Mouse (Mus musculus) bone marrow, adult 2 months (tissue): Measurements from ENCODE around the gene Wdr45b.

Experiments used
- CTCF ChIP-seq: fragments of 200-500 bp; IDR thresholded peaks from 2 replicates; pipeline ENCODE4 v1.5.1; 2011; ENCODE audit warnings: low read length, control low read depth; ENCODE audit not compliant: control insufficient read depth, insufficient read depth
- POLR2A ChIP-seq: fragments of 200-500 bp; IDR thresholded peaks from 2 replicates; pipeline ENCODE4 v1.6.1; 2011; ENCODE audit warnings: low read depth, mild to moderate bottlenecking, control low read depth, low read length, borderline replicate concordance; ENCODE audit not compliant: control insufficient read depth

DNA sequence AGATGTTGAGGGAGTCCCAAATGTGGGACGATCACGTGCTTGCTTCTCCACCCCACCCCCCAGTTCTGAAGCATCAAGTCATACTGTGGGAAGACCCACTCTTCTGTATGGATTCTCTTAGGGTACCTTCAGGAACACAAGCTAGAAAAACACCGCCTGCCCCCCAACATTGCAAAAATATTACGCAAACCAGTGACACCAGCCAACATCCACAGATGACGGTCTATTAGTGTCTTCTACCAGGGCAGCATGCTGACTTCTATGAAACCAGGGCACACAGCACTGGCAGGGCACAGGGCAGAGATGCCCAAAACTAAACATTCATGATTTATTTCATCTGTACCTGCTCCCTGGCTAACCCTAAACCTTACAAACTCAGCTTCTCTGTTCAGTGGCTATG lies 27.6 kb downstream of the Wdr45b start:
- TF ChIP-seq CTCF (no peak), POLR2A (no peak)
